Mouse (Mus musculus): ENCODE data around the gene Sntb2.
"Not testable (repeated sequence)": the region's sequence is repeated elsewhere in the genome, so short reads cannot be mapped to it uniquely, and the experiment has no call there.

Gene Sntb2

GRCm38 (mm10) chr8:106973526-106973925 is 38.0 kb downstream of the Sntb2 start:
- DNase-seq, result not testable (repeated sequence)

DNA sequence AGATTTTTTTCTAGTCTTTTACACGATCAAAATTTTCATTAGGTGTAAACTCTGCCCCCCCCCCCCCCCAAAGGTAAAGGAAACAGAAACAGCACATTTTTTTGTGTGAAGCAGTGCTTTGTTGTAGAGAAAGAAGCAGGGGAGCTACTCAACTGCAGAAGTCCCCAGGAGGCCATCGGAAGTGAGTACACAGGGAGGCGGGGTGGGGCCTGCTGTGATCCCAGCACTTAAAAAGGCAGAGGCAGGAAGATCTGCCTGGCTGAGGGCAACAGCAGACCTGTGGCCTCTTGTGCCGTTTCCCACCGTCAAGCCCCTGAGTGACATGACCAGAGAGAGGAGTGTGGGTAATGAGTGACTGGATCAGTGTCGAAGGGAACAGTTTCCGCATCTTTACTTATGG is 39.2 kb downstream of the Sntb2 start:
- DNase-seq, result no peak

DNA sequence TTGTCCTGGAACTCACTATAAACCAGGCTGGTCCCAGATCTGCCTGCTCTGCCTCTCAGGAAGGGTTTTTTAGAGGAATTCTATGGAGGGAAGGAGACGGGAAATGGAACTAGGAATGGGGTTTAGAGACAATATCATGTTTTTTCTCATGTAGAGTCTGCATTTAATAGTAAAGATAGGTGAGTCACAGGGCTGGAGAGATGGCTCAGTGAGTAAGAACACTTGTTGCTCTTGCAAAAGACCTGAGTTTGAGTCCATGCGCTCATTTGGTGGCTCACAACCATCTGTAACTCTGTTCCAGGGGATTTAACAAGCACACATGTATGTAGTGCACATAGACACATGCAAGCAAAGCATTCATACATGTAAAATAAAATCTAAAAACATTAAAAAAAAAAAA is 40.2 kb downstream of the Sntb2 start:
- no peak for DNase-seq

DNA sequence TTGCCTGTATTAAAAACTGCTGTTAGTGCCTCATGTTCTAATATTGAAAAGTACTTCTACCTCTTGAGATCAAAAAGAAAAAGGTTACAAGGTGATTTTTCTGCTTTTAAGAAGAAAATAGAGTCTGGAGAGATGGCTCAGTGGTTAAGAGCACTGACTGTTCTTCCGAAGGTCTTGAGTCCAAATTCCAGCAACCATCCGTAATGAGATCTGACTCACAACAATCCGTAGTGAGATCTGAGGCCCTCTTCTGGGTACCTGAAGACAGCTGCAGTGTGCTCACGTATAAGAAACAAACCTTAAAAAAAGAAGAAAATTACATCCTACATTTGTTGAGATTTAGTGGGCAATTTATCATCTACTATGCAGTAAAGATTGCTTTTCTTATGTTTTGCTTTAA is 40.9 kb downstream of the Sntb2 start:
- DNase-seq, result no peak

DNA sequence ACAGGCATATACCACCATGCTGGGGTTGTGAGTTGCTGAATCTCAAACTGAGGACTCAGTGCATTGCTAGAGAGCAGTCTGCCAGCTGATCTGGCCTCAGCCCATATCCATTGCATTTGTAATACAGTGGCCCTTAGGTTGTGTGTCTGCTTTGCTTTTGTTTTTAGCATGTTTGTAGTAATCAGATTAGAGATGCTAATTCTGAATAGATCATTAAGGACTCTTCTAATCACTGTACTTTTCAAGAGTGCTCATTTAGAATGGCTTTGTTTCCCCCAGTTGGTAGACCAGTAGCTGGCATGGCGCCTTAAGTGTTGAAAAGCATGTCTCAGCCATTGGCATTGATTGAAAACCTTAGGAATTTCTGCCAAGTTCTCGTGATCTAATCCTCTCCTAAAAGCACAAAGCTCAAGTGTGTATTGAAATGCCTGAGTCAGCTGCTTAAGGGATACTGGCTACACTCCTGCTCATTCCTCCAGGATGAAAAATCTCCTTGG is 43.3 kb downstream of the Sntb2 start:
- DNase-seq, result no peak

DNA sequence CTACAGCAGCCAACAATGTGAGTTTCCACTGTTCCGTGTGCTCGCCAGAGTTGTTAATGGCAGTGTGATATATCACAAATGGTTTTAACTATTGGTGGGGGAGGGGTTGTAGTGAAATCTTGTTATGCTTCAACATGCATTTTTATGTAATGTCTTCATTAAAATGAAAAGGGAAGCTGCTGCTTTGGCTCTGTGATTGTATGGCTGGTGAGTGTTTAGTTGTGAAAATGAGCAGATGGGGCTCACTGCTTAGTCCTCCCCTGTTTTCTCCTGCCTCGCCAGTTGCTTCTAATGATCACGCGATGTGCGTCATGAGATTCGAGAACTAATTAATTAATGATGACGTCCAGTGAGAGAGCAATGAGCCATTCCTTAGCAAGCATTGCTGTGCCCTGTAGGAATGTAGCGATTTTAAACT is 49.9 kb downstream of the Sntb2 start:
- DNase-seq, result peak; percentile 11

GRCm38 (mm10) chr8:106985951-106986350 is 50.4 kb downstream of the Sntb2 start:
- DNase-seq, result no peak

GRCm38 (mm10) chr8:106987557-106987956 is 52.0 kb downstream of the Sntb2 start:
- no peak for DNase-seq

DNA sequence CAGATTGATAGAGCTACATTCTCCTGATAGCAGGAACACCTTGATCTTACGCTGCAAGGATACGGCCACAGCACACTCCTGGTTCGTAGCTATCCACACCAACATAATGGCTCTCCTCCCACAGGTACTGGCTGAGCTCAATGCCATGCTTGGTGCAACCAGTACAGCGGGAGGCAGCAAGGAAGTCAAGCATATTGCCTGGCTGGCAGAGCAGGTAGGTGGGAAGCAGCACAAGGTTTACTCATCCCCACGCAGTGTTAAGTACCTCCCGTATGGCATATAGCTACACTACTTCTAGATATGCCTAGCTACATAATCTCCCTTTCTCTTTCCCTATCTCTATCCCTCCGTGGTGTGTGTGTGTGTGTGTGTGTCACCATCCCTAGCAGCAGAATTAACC is 55.8 kb downstream of the Sntb2 start:
- peak; percentile 42 for DNase-seq

GRCm38 (mm10) chr8:106996339-106996738 is 60.8 kb downstream of the Sntb2 start:
- not testable (repeated sequence) for DNase-seq

- DNase-seq, result no peak
Observed at GRCm38 (mm10) chr8:106997416-106997815, 61.9 kb downstream of the Sntb2 start.

- no peak for DNase-seq
Observed at GRCm38 (mm10) chr8:106999068-106999467, 63.5 kb downstream of the Sntb2 start.

GRCm38 (mm10) chr8:107002532-107002931 is 67.0 kb downstream of the Sntb2 start:
- peak; percentile 83 for DNase-seq

- DNase-seq, result peak; percentile 17
Observed at GRCm38 (mm10) chr8:107007795-107008194, 72.2 kb downstream of the Sntb2 start.

GRCm38 (mm10) chr8:107012666-107013065 is 77.1 kb downstream of the Sntb2 start:
- DNase-seq, result no peak

GRCm38 (mm10) chr8:107014915-107015314 is 79.4 kb downstream of the Sntb2 start:
- no peak for DNase-seq

DNA sequence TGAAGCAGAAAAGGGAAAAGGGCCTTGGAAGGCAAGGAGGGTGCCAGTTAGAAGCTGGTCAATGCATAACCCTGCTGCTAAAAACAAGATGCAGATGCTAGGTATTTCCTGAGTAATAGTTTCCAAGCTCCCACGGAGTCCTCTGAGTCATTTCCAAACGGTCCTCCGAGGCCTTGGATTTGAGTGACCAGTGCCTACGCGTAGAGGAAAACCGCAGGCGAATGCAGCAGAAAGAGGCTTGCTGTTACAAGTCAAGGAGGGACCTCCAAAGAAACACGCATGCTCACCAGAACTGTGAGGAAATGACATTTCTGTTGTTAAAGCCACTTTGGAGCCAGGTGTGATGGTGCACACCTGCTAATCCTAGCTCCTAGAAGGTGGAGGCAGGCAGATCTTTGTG is 87.9 kb downstream of the Sntb2 start:
- no peak for DNase-seq

GRCm38 (mm10) chr8:107029310-107029709 is 93.8 kb downstream of the Sntb2 start:
- DNase-seq, result no peak

- no peak for DNase-seq
Observed at GRCm38 (mm10) chr8:107030058-107030457, 94.5 kb downstream of the Sntb2 start.

DNA sequence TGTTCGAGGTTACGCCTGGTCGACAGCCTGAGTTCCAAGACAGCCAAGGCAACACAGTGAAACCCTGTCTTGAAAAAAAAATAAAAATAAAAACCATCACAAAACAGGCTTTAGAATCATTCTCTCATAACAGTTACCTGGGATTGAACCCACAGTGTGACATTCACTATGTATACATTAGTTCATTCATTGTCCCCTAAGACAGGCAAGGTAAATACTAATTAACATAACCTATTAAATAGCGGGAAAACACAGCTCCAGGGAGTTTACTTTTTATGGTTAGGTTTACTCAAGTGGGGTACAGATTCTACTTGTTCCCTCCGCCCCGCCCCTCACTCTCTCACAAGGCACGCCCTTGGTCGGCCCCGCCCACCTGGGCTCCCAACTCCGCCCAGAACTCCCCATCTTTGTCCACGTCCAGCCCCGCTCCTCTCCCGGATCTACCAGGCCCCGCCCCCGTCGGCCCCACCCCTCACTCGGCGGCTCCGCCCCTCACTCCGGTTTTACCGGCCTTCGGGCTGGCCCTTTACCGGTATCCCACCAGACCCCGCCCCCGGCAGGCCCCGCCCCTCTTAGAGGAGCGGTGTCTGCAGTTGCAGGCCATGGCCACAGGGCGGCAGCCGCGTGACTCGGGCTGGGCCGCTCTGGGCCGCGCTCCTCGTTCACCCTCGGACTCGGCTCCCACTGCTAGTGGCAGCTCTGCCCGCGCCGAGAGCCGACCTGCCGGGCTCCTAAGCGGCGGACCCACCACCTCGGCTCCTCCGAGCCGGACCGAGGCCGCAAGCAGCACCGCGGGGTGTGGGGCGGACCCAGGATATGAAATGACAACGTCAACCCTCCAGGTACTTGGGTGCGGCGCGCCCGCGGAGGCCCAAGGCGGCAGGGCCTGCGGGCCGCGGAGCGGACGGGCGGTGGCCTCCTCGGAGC is 95.4 kb downstream of the Sntb2 start, which contains the start of gene Vps4a:
TSS of gene Vps4a (plus strand) at position 573 of the 927 bp plus-strand sequence.
- peak; percentile 97 for DNase-seq

- no peak for DNase-seq
Observed at GRCm38 (mm10) chr8:107031577-107032090, 96.1 kb downstream of the Sntb2 start.

DNA sequence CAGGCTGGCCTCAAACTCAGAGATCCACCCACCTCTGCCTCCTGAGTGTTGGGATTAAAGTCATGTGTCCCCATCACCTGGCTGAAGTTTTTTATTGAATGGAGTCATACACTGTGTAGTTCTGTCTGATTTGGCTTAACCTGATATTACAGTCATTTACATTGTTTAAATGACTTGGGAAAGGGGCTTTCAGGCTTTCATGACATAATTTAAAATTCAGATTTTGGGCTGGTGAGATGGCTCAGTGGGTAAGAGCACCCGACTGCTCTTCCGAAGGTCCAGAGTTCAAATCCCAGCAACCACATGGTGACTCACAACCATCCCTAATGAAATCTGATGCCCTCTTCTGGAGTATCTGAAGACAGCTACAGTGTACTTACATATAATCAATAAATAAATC is 98.1 kb downstream of the Sntb2 start:
- not testable (repeated sequence) for DNase-seq

DNA sequence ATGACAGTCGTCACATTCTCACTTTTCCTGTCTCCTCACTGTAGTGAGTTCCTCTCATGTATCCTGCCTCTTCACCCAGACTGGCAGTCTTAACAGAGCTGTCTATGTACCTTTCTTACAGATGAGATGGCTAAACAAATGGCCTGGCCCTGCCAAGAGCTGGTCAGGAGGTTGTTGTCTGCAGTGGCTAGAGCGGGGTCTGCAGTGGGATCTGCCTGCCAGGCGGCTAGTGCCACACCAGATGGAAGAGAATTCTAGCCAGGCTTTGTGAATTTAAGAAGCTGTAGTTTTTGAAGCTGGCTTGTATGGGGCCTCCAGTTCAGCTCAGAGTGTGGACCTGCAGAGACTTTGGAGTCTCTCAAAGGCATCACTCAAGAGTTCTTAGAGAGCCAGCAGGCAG is 100.1 kb downstream of the Sntb2 start:
- DNase-seq, result no peak

GRCm38 (mm10) chr8:107036626-107037025 is 101.1 kb downstream of the Sntb2 start:
- no peak for DNase-seq

All from right cerebral cortex, postnatal 25 days (tissue).